In the genomic region with DNA sequence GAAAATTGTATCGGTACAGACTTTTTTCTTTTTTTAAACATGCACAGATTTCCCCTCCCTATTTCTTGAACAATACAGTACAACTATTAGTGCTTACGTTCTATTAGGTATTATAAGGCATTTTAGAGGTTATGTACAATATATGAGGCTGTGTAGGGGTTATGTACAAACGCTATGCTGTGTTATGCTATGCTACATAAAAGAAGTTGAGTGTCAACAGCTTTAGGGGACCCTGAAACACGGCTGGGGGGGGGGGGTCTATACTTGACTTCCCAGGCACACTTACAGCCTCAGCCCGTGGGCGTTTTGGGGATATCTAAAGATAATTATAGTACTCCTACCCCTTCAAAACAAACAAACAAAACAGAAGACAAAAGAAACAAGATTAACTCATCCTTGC, we compare ENCODE assay signal across 22 mouse cellular contexts. TPM values are rescaled to one million over a fixed set of nuclear protein-coding genes. Genes with fewer than 3 reads are reported as not detected.
DNase-seq lines count a peak whose midpoint lies in the region; ATAC-seq and TF ChIP-seq lines count a peak whose summit lies in the region.
"Had no signal": no experiment of that assay in that cellular context is flagged by ENCODE, and none has a peak within 500 bp of the region (broad histone marks: within the 10 kb centered on the region; RNA-seq: fewer than 3 reads in every experiment).

No protein-coding gene starts in this region.

- H3K9ac ChIP-seq in ES-Bruce4 (ENCODE audit: low read depth, poor library complexity, severe bottlenecking): no peak overlapping the region
- H3K9ac ChIP-seq in intestine, embryonic 16.5 days (ENCODE audit: low read depth, low read length): 0 out of 2 replicates have a peak overlapping the region, but pooled peaks have one; percentile 38
- H3K9ac ChIP-seq in stomach, embryonic 16.5 days (ENCODE audit: low read length): no peak overlapping the region
- H3K9ac ChIP-seq: embryonic facial prominence, embryonic 12.5 days; heart, embryonic 12.5 days; hindbrain, embryonic 15.5 days; limb, embryonic 13.5 days; liver, embryonic 14.5 days had no signal

- H3K4me3 ChIP-seq in layer of hippocampus, adult 2 months: no peak overlapping the region
- no peak overlapping the region for H3K4me3 ChIP-seq in ES-Bruce4 (ENCODE audit: low read depth, low read length)
- no peak overlapping the region for H3K4me3 ChIP-seq in intestine, embryonic 16.5 days (ENCODE audit: low read length)
- no peak overlapping the region for H3K4me3 ChIP-seq in stomach, embryonic 16.5 days (replicated peaks; ENCODE audit: low read length)
- H3K4me3 ChIP-seq: embryonic facial prominence, embryonic 12.5 days; heart, embryonic 12.5 days; hindbrain, embryonic 15.5 days; limb, embryonic 13.5 days had no signal

- 51% methylated on average over 6 of the region's 6 CpGs for WGBS in intestine, embryonic 16.5 days
- WGBS in stomach, embryonic 16.5 days: 60% methylated on average over 6 of the region's 6 CpGs

- H3K36me3 ChIP-seq in ES-Bruce4 (ENCODE audit: control insufficient read depth, insufficient read depth, low read length, poor library complexity, severe bottlenecking): peaks cover 11% of the 10 kb centered on the region
- no peaks in the 10 kb centered on the region for H3K36me3 ChIP-seq in intestine, embryonic 16.5 days (ENCODE audit: control insufficient read depth, insufficient read depth, low read length)
- H3K36me3 ChIP-seq in stomach, embryonic 16.5 days (ENCODE audit: control insufficient read depth, insufficient read depth, low read length): no peaks in the 10 kb centered on the region
- H3K36me3 ChIP-seq: hindbrain, embryonic 15.5 days had no signal

- TF ChIP-seq CTCF in layer of hippocampus, adult 2 months (conservative IDR thresholded peaks at IDR 0.05): no peak
- no peak for TF ChIP-seq CTCF in ES-Bruce4 (IDR thresholded peaks at IDR 0.05; ENCODE audit: low read depth, low read length)

- intact Hi-C loops in heart, postnatal 36 days (cut with DNase I): no loop called here

- H3K27ac ChIP-seq in layer of hippocampus, adult 2 months: peak overlapping the region; percentile 46; the same call in 1 of the 2 replicates
- H3K27ac ChIP-seq in ES-Bruce4 (ENCODE audit: insufficient read depth, low read length): peak overlapping the region; percentile 91
- peak overlapping the region; percentile 96 for H3K27ac ChIP-seq in intestine, embryonic 16.5 days (ENCODE audit: low read length)
- peak overlapping the region; percentile 96 for H3K27ac ChIP-seq in stomach, embryonic 16.5 days (ENCODE audit: low read length)
- H3K27ac ChIP-seq: embryonic facial prominence, embryonic 12.5 days; hindbrain, embryonic 15.5 days; limb, embryonic 13.5 days; liver, embryonic 14.5 days had no signal

- no peaks in the 10 kb centered on the region for H3K9me3 ChIP-seq in ES-Bruce4 (replicated peaks; ENCODE audit: control insufficient read depth, insufficient read depth, low read length, poor library complexity, severe bottlenecking)
- H3K9me3 ChIP-seq in intestine, embryonic 16.5 days (ENCODE audit: control insufficient read depth, low read length): no peaks in the 10 kb centered on the region
- H3K9me3 ChIP-seq in stomach, embryonic 16.5 days (replicated peaks; ENCODE audit: control insufficient read depth, low read length): no peaks in the 10 kb centered on the region
- H3K9me3 ChIP-seq: embryonic facial prominence, embryonic 12.5 days; G1E; heart, embryonic 12.5 days; hindbrain, embryonic 15.5 days; limb, embryonic 13.5 days had no signal

- ATAC-seq in intestine, embryonic 16.5 days: no peak
- ATAC-seq in stomach, embryonic 16.5 days (ENCODE audit: insufficient read depth, low FRiP score): no peak
- ATAC-seq: activated CD4-positive, CD25-positive, alpha-beta regulatory T cell, adult 4 months; forebrain, embryonic 16.5 days had no signal

- no peak for TF ChIP-seq POLR2A in ES-Bruce4 (IDR thresholded peaks at IDR 0.05; ENCODE audit: insufficient read depth, low read length)

- H3K4me2 ChIP-seq in intestine, embryonic 16.5 days (ENCODE audit: low read depth, low read length): peak overlapping the region; percentile 27; the same call in 1 of the 2 replicates
- H3K4me2 ChIP-seq in stomach, embryonic 16.5 days (ENCODE audit: low read depth, low read length): 0 out of 2 replicates have a peak overlapping the region, but pooled peaks have one; percentile 45
- H3K4me2 ChIP-seq: embryonic facial prominence, embryonic 12.5 days; heart, embryonic 12.5 days; hindbrain, embryonic 15.5 days; limb, embryonic 13.5 days had no signal

- no peak for DNase-seq in layer of hippocampus, adult 2 months (ENCODE audit: low spot score in 2 of 2)
- DNase-seq in layer of hippocampus, adult 9-10 months (ENCODE audit: low spot score): no peak
- no peak for DNase-seq in cerebellum, adult 8-10 months
- DNase-seq in heart, postnatal 36 days: no peak
- DNase-seq: adrenal gland, postnatal 10 days; cerebellum, adult 9-11 months; heart, postnatal 14 days; kidney, adult 8-10 months had no signal

- H3K4me1 ChIP-seq in ES-Bruce4 (ENCODE audit: control insufficient read depth, insufficient read depth, low read length): peaks cover 5% of the 10 kb centered on the region
- H3K4me1 ChIP-seq in intestine, embryonic 16.5 days (ENCODE audit: control insufficient read depth, insufficient read depth, low read length): peaks cover 34% of the 10 kb centered on the region
- peaks cover 42% of the 10 kb centered on the region for H3K4me1 ChIP-seq in stomach, embryonic 16.5 days (ENCODE audit: control insufficient read depth, insufficient read depth, low read length)

- no peak for TF ChIP-seq EP300 in ES-Bruce4 (IDR thresholded peaks at IDR 0.05; ENCODE audit: insufficient read depth, low read depth, low read length)

- H3K27me3 ChIP-seq in ES-Bruce4 (ENCODE audit: control insufficient read depth, insufficient read depth, low read length, poor library complexity, severe bottlenecking): no peaks in the 10 kb centered on the region
- no peaks in the 10 kb centered on the region for H3K27me3 ChIP-seq in intestine, embryonic 16.5 days (replicated peaks; ENCODE audit: control insufficient read depth, insufficient read depth, low read length)
- H3K27me3 ChIP-seq in stomach, embryonic 16.5 days (ENCODE audit: control insufficient read depth, insufficient read depth, low read length): no peaks in the 10 kb centered on the region
- H3K27me3 ChIP-seq: embryonic facial prominence, embryonic 12.5 days; heart, embryonic 12.5 days; hindbrain, embryonic 15.5 days; limb, embryonic 13.5 days had no signal

RNA-seq across cellular contexts. Expression of gene Ubald2, which starts 1.8 kb away (rescaled TPM):
- 10 to 100 TPM; 32.5 to 41.9 TPM for total RNA-seq in layer of hippocampus, adult 2 months (2021)
- 443 and 531 TPM in 2 replicates for polyA plus RNA-seq in ES-Bruce4 (2011; ENCODE audit: insufficient read depth, insufficient read length, low read depth, missing spikeins)
- polyA plus RNA-seq in intestine, embryonic 16.5 days (2015; fragmentation: Nextera tagmentation; extraction: Ambion mirVana): 47.2 and 55.0 TPM in 2 replicates
- polyA plus RNA-seq in stomach, embryonic 16.5 days (2015; fragmentation: Nextera tagmentation; extraction: Ambion mirVana): 30.2 and 34.8 TPM in 2 replicates
- 10 to 100 TPM; 40.4 to 44.9 TPM for total RNA-seq in heart, postnatal 36 days (2021)

RNA-seq across cellular contexts. Expression of gene Rnf157, which starts 19.3 kb away (rescaled TPM):
- total RNA-seq in layer of hippocampus, adult 2 months (2021): 100 to 1,000 TPM; 227 to 236 TPM
- polyA plus RNA-seq in ES-Bruce4 (2011; ENCODE audit: insufficient read depth, insufficient read length, low read depth, missing spikeins): 23.1 and 31.8 TPM in 2 replicates
- polyA plus RNA-seq in intestine, embryonic 16.5 days (2015; fragmentation: Nextera tagmentation; extraction: Ambion mirVana): 4.4 and 5.2 TPM in 2 replicates
- 5.2 TPM in 2 replicates for polyA plus RNA-seq in stomach, embryonic 16.5 days (2015; fragmentation: Nextera tagmentation; extraction: Ambion mirVana)
- 1 to 10 TPM; 5.8 to 6.1 TPM for total RNA-seq in heart, postnatal 36 days (2021)

RNA-seq across cellular contexts. Expression of gene Qrich2, which starts 33.9 kb away (rescaled TPM):
- under 1 TPM in 1 of 2 experiments, not detected in 1; 0.17 TPM for total RNA-seq in layer of hippocampus, adult 2 months (2021)
- polyA plus RNA-seq in ES-Bruce4 (2011; ENCODE audit: insufficient read depth, insufficient read length, low read depth, missing spikeins): 0.58 and 1.3 TPM in 2 replicates
- polyA plus RNA-seq in intestine, embryonic 16.5 days (2015; fragmentation: Nextera tagmentation; extraction: Ambion mirVana): 0.39 TPM in 2 replicates
- polyA plus RNA-seq in stomach, embryonic 16.5 days (2015; fragmentation: Nextera tagmentation; extraction: Ambion mirVana): 0.20 and 0.53 TPM in 2 replicates
- total RNA-seq in heart, postnatal 36 days (2021): under 1 TPM in 1 of 2 experiments, not detected in 1; 0.11 TPM
- total RNA-seq: adrenal gland, postnatal 10 days; heart, postnatal 14 days; layer of hippocampus, postnatal 25 days; megakaryocyte-erythroid progenitor cell, adult 5-6 weeks; midbrain, postnatal 0 days had no signal
- polyA plus RNA-seq: activated CD4-positive, CD25-positive, alpha-beta regulatory T cell, adult 4 months; heart, embryonic 12.5 days had no signal

Comparison
In these comparisons a context has a peak if more than half of its experiments do, and no peak if none do; other contexts are left out.
1. H3K27ac ChIP-seq: peak in every context shown above with its lines; median percentile 96 in intestine, embryonic 16.5 days; 96 in stomach, embryonic 16.5 days; 91 in ES-Bruce4; 46 in layer of hippocampus, adult 2 months.